Mouse (Mus musculus): ENCODE data around the gene Sync. TPM values are rescaled to one million over a fixed set of nuclear protein-coding genes. Genes with fewer than 3 reads are reported as not detected.

The Sync gene
- total RNA-seq, 1 experiment = 2.1 TPM

DNA sequence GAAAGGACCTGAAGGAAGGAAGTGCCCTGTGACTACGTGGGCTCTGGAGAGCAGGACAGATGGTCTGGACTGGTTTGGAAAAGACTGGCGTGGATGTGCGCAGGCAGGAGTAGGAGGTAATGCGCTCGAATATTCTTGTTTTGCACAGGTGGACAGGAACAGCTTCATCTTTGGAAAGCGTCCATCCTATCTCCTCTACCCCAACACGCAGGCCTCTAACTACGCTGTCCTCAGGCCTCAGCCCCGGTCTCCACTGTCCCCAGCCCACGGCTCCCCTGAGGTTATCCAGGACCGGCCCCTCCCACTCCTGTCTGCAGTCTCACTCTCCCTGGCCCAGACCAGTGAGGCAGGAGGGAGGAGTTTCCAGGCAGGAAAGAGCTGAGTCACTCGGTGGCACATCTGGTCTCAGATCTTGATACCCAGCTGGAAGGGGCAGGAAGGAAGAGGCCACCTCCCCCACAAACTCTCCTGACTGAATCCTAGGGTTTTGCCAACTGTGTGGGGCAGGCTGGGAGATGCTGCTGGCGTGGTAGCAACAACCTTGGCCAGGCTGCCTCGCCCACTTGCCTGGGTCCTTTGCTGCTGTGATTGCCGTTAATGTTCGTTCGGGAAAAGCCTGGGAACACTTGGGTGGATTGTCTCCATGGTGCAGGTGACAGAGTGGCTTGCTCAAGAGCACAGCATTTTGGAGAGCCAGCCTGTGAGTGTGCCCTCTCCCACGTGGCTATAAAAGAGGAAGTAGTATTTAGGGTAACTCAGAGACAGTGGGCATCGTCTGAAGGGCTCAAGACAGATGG, 24.0 kb upstream of the Sync start:
- in situ Hi-C loops (cut with MboI; ENCODE audit: low sequenced_read_pairs in 2 of 2, unreplicated experiment in 2 of 2) = no loop called here
- Histone ChIP-seq H3K4me1 (ENCODE audit: control insufficient read depth in 2 of 2, insufficient read depth in 2 of 2, low read length in 2 of 2, poor library complexity in 1 of 2) (peaks cover 8 to 29% of the 10 kb centered on the region in 2 experiments; a peak in 2 of 4 replicates), H3K27ac (ENCODE audit: insufficient read depth, low read depth, low read length, poor library complexity, severe bottlenecking) (peak overlapping the region; percentile 46; the same call in 1 of the 2 replicates), H3K9me3 (ENCODE audit: control insufficient read depth, insufficient read depth, low read depth, low read length) (no peaks in the 10 kb centered on the region), H3K4me3 (ENCODE audit: insufficient read depth in 1 of 2, low read depth in 1 of 2, low read length in 2 of 2, poor library complexity in 1 of 2, severe bottlenecking in 1 of 2) (peak overlapping the region; percentile 18 to 19; a peak in 3 of 4 replicates), H3K9ac (ENCODE audit: insufficient read depth, low read depth, low read length, poor library complexity, severe bottlenecking) (peak overlapping the region; percentile 36; the same call in 1 of the 2 replicates), H3K36me3 (ENCODE audit: control insufficient read depth, insufficient read depth, low read length, poor library complexity, severe bottlenecking) (no peaks in the 10 kb centered on the region)
- no peak for TF ChIP-seq ZNF384 (IDR thresholded peaks at IDR 0.05; ENCODE audit: low read depth, low read length)
- TF ChIP-seq MAFK (IDR thresholded peaks at IDR 0.05; ENCODE audit: insufficient read depth, low read depth, low read length) = peak; percentile 95
- DNase-seq (ENCODE audit: low read depth, low spot score) = no peak

DNA sequence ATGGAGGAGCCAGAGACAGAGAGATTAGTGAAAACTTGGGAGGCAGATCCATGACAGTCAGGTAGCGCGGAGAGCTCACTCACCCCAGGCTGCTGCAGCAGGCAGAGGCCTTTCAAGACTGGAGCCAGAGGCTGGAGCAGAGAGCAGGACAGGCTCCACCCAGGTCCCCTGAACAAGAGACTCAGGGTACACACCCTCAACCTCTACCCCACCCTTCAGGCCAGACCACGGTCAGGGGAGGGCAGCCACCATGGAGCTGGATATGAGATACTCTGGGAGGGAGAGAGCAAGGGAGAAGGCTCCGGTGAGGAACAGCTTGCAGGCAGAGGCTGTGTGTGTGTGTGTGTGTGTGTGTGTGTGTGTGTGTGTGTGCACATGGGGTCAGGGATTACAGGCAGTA, 21.2 kb upstream of the Sync start:
- Histone ChIP-seq H3K27ac (ENCODE audit: insufficient read depth, low read depth, low read length, poor library complexity, severe bottlenecking) (no peak overlapping the region), H3K4me3 (ENCODE audit: insufficient read depth in 1 of 2, low read depth in 1 of 2, low read length in 2 of 2, poor library complexity in 1 of 2, severe bottlenecking in 1 of 2) (no peak overlapping the region), H3K9me3 (ENCODE audit: control insufficient read depth, insufficient read depth, low read depth, low read length) (no peaks in the 10 kb centered on the region), H3K36me3 (ENCODE audit: control insufficient read depth, insufficient read depth, low read length, poor library complexity, severe bottlenecking) (no peaks in the 10 kb centered on the region), H3K4me1 (ENCODE audit: control insufficient read depth in 2 of 2, insufficient read depth in 2 of 2, low read length in 2 of 2, poor library complexity in 1 of 2) (peaks cover 6 to 21% of the 10 kb centered on the region in 2 experiments; a peak in 2 of 4 replicates), H3K9ac (ENCODE audit: insufficient read depth, low read depth, low read length, poor library complexity, severe bottlenecking) (no peak overlapping the region)
- in situ Hi-C loops (cut with MboI; ENCODE audit: low sequenced_read_pairs in 2 of 2, unreplicated experiment in 2 of 2) = no loop called here
- TF ChIP-seq ZNF384 (IDR thresholded peaks at IDR 0.05; ENCODE audit: low read depth, low read length) (no peak), MAFK (IDR thresholded peaks at IDR 0.05; ENCODE audit: insufficient read depth, low read depth, low read length) (no peak), ZC3H11A (IDR thresholded peaks at IDR 0.05; ENCODE audit: borderline replicate concordance, low read depth, low read length) (no peak), CHD2 (IDR thresholded peaks at IDR 0.05; ENCODE audit: low read depth, low read length) (no peak), HCFC1 (IDR thresholded peaks at IDR 0.05; ENCODE audit: borderline replicate concordance, insufficient read depth, low read length) (no peak)
- DNase-seq (ENCODE audit: low read depth, low spot score) = no peak

- Histone ChIP-seq H3K27ac (ENCODE audit: insufficient read depth, low read depth, low read length, poor library complexity, severe bottlenecking) (no peak overlapping the region), H3K9me3 (ENCODE audit: control insufficient read depth, insufficient read depth, low read depth, low read length) (no peaks in the 10 kb centered on the region), H3K9ac (ENCODE audit: insufficient read depth, low read depth, low read length, poor library complexity, severe bottlenecking) (no peak overlapping the region), H3K4me3 (ENCODE audit: insufficient read depth in 1 of 2, low read depth in 1 of 2, low read length in 2 of 2, poor library complexity in 1 of 2, severe bottlenecking in 1 of 2) (no peak overlapping the region), H3K4me1 (ENCODE audit: control insufficient read depth in 2 of 2, insufficient read depth in 2 of 2, low read length in 2 of 2, poor library complexity in 1 of 2) (peaks cover 6 to 22% of the 10 kb centered on the region in 2 experiments; a peak in 2 of 4 replicates), H3K36me3 (ENCODE audit: control insufficient read depth, insufficient read depth, low read length, poor library complexity, severe bottlenecking) (no peaks in the 10 kb centered on the region)
- TF ChIP-seq ZNF384 (IDR thresholded peaks at IDR 0.05; ENCODE audit: low read depth, low read length) (no peak), ZC3H11A (IDR thresholded peaks at IDR 0.05; ENCODE audit: borderline replicate concordance, low read depth, low read length) (no peak), CHD2 (IDR thresholded peaks at IDR 0.05; ENCODE audit: low read depth, low read length) (no peak), HCFC1 (IDR thresholded peaks at IDR 0.05; ENCODE audit: borderline replicate concordance, insufficient read depth, low read length) (no peak), MAFK (IDR thresholded peaks at IDR 0.05; ENCODE audit: insufficient read depth, low read depth, low read length) (no peak)
- in situ Hi-C loops (cut with MboI; ENCODE audit: low sequenced_read_pairs in 2 of 2, unreplicated experiment in 2 of 2) = no loop called here
- DNase-seq (ENCODE audit: low read depth, low spot score) = no peak
These were observed 20.6 kb upstream of the Sync start for GRCm38 (mm10) chr4:129266821-129267220.

GRCm38 (mm10) chr4:129268698-129269097, 18.7 kb upstream of the Sync start:
- H3K36me3 ChIP-seq (ENCODE audit: control insufficient read depth, insufficient read depth, low read length, poor library complexity, severe bottlenecking) = no peaks in the 10 kb centered on the region
- no peak overlapping the region for H3K4me3 ChIP-seq (ENCODE audit: insufficient read depth in 1 of 2, low read depth in 1 of 2, low read length in 2 of 2, poor library complexity in 1 of 2, severe bottlenecking in 1 of 2)
- H3K9ac ChIP-seq (ENCODE audit: insufficient read depth, low read depth, low read length, poor library complexity, severe bottlenecking) = no peak overlapping the region
- peaks cover 2 to 22% of the 10 kb centered on the region in 2 experiments; a peak in 2 of 4 replicates for H3K4me1 ChIP-seq (ENCODE audit: control insufficient read depth in 2 of 2, insufficient read depth in 2 of 2, low read length in 2 of 2, poor library complexity in 1 of 2)
- H3K27ac ChIP-seq (ENCODE audit: insufficient read depth, low read depth, low read length, poor library complexity, severe bottlenecking) = no peak overlapping the region
- in situ Hi-C loops (cut with MboI; ENCODE audit: low sequenced_read_pairs in 2 of 2, unreplicated experiment in 2 of 2) = no loop called here
- DNase-seq (ENCODE audit: low read depth, low spot score) = no peak
- H3K9me3 ChIP-seq (ENCODE audit: control insufficient read depth, insufficient read depth, low read depth, low read length) = no peaks in the 10 kb centered on the region
- TF ChIP-seq MAFK (IDR thresholded peaks at IDR 0.05; ENCODE audit: insufficient read depth, low read depth, low read length) (no peak), CHD2 (IDR thresholded peaks at IDR 0.05; ENCODE audit: low read depth, low read length) (no peak), ZC3H11A (IDR thresholded peaks at IDR 0.05; ENCODE audit: borderline replicate concordance, low read depth, low read length) (no peak)
